8 mouse cellular contexts compared by ENCODE assay signal in the genomic region with DNA sequence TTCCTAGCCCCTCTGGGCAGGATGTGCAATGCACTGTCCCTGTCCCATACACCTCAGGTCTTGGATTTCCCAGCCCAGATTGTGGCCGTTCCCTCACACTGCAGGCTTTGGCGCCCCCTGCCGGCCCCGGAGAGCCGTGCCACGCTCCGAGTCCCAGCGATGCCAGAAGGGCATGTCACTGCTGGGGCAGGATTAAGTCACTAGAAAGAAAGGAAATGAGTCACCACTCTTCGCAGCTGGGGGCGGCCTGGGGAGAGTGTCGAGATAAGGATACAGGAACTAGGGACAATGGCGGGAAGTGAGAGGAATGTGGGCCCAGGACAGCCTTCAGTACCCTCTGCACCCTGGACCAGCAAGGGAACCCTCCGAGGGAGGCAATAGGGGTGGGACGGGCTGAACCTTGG. TPM values are rescaled to one million over a fixed set of nuclear protein-coding genes. Genes with fewer than 3 reads are reported as not detected.
DNase-seq lines count a peak whose midpoint lies in the region; ATAC-seq lines count a peak whose summit lies in the region.

No protein-coding gene starts in this region.

- no peak overlapping the region for H3K27ac ChIP-seq in intestine, embryonic 15.5 days

- H3K4me3 ChIP-seq in intestine, embryonic 15.5 days (replicated peaks): no peak overlapping the region

- no peak overlapping the region for H3K9ac ChIP-seq in intestine, embryonic 15.5 days

- DNase-seq in adipocyte (ENCODE audit: low spot score): peak; percentile 92
- DNase-seq in embryo, embryonic 10 days (ENCODE audit: low spot score): peak; percentile 87
- peak; percentile 90 for DNase-seq in gastrocnemius, postnatal 25 days
- DNase-seq in left cerebral cortex, postnatal 14 days (ENCODE audit: low spot score in 2 of 2): peak; percentile 85 to 90
- DNase-seq in right cerebral cortex, postnatal 14 days: peak; percentile 89
- peak; percentile 96 for DNase-seq in urinary bladder, postnatal 36 days (ENCODE audit: low spot score in 2 of 2)

- no peaks in the 10 kb centered on the region for H3K9me3 ChIP-seq in intestine, embryonic 15.5 days

- no peaks in the 10 kb centered on the region for H3K27me3 ChIP-seq in intestine, embryonic 15.5 days (replicated peaks)

- ATAC-seq in intestine, embryonic 15.5 days: peak; percentile 83
- peak; percentile 75 for ATAC-seq in megakaryocyte-erythroid progenitor cell, adult 5-6 weeks (replicated peaks; ENCODE audit: low FRiP score, low TSS enrichment, poor library complexity, severe bottlenecking)

- H3K4me1 ChIP-seq in intestine, embryonic 15.5 days (replicated peaks): 0 out of 2 replicates have a peak, but pooled peaks cover 11% of the 10 kb centered on the region

- intact Hi-C loops in left cerebral cortex, postnatal 14 days (cut with DNase I): loop anchor here (1.0 to 5.0 kb wide), 3 partner anchors 67 to 247 kb away; a partner anchor contains a TSS

- 9% methylated on average over 14 of the region's 14 CpGs for WGBS in intestine, embryonic 15.5 days

- H3K36me3 ChIP-seq in intestine, embryonic 15.5 days: no peaks in the 10 kb centered on the region

- no peak overlapping the region for H3K4me2 ChIP-seq in intestine, embryonic 15.5 days (replicated peaks)

RNA-seq across cellular contexts. Expression of a gene that starts 40.5 kb away (rescaled TPM):
- 10 to 100 TPM in 1 of 2 experiments, 1 to 10 TPM in 1; 7.5 to 14.0 TPM for total RNA-seq in gastrocnemius, postnatal 25 days (2021)
- polyA plus RNA-seq in intestine, embryonic 15.5 days (2015; fragmentation: Nextera tagmentation; extraction: Ambion mirVana): 166 and 207 TPM in 2 replicates
- 10 to 100 TPM; 60.8 to 75.4 TPM for total RNA-seq in left cerebral cortex, postnatal 14 days (2021)
- total RNA-seq in megakaryocyte-erythroid progenitor cell, adult 5-6 weeks (2014; fragmentation: Nextera tagmentation): 45.0 and 45.9 TPM in 2 replicates
- 45.1 and 57.4 TPM in 2 replicates for total RNA-seq in megakaryocyte-erythroid progenitor cell, adult 5-6 weeks (2017)
